Mouse (Mus musculus) CD4-positive helper T cell, adult 2 months (primary cell): ENCODE measurements around the gene 4933424G06Rik.
A peak's percentile ranks its signal among the peaks of the same experiment; 100 is the strongest.
"Not testable (repeated sequence)": the region's sequence is repeated elsewhere in the genome, so short reads cannot be mapped to it uniquely, and the experiment has no call there.

Experiments used
- DNase-seq: peaks from one replicate; pipeline ENCODE4 v3.0.0-alpha.2; 2012; ENCODE audit warnings: low read depth, missing footprints, low spot score

4933424G06Rik gene

DNA sequence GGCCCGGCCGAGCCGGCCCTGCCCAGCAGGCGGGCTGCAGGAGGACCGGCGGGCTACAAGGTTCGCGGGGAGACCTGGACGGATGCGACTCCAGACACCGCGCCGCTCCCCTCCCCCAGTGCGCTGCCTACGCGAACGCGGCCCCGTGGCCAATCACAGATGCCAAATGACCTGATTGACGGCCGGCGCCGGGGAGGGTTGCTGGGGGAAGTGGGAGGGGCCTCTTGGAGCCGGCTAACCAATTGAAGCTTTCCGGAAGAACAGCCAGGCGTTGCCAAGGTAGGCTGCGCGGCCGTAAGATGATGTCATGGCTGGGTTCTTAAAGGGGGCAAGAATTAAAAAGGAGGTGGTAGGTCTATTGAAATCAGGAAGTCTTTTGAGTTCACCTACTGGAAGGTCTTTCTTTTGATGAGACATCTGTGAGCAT, at the start of gene 4933424G06Rik:
Gene 4933424G06Rik (plus strand): TSS at position 296 of the 427 bp plus-strand sequence.
- DNase-seq: peak; percentile 98

DNA sequence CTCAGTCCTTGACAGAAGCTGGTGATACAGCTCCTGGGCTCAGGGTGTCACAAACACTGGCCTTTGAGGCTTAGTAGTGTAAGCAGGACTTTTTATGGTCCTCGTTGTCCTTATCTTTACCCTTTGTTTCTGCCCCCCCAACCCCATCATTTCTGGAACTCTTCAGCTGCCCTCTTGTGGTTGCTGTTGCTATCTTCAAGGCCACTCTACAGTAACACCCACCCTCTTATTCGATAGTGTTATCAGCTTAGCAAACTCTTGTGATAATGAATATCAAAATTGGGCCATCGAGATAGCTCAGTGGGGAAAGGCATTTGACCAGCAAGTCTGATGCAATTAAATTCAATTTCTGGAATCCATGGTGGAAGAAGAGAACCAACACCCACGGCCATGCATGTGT, 45.5 kb upstream of the 4933424G06Rik start:
- no peak for DNase-seq

DNA sequence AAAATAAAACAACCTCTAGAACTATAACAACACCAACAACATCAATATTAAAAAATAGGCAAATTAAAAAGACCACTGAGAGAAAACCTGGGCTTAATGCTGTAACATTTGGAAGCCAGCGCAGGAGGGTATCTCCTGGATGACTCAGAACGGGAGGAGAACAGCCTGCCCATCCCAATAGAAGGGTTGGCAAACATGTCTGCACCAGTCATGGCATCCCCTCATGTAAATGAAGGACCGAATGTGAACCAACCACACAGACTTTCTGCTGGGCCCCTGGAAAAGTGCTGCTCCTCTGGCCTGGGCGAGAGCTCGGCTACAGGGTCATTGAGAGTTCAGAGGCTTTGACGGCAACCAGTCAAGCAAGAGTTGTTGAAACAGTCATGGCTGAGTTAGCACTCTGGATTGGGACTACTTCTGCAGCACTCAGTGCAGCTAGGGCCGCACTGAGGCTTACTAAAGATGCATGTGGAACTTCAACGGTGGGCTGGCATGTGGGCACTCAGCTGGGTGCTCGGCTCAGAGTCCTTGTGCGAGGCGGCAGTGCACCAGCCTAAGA, 44.7 kb upstream of the 4933424G06Rik start:
- no peak for DNase-seq

DNA sequence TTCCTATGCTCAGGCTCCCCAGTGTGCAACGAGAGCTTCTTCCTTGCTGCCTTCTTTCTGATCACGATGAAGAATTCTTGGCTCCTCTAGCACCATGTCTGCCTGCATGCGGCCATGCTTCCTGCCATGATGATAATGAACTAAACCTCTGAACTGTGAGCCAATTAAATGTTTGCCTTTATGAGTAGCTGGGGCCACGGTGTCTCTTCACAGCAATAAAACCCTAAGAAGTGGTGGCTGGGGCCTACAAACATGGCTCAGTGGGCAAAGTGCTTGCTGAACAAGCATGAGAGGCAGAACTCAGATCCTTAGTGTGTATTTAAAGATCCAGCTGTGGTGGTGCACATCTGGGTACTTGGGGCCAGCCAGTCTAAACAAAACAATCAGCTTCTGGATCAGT, 44.0 kb upstream of the 4933424G06Rik start:
- DNase-seq: no peak

DNA sequence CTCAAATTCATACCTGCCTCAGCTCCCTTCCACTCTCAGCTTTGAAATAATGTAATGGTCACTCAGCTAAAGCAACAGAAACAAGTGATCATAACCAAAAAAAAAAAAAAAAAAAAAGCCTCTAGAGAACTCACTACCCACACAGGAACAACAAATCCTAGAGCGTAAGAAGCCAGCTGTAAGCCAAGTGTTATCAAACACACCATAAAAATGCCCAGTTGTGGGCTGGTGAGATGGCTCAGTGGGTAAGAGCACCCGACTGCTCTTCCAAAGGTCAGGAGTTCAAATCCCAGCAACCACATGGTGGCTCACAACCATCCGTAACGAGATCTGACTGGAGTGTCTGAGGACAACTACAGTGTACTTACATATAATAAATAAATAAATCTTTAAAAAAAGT, 41.9 kb upstream of the 4933424G06Rik start:
- not testable (repeated sequence) for DNase-seq

DNA sequence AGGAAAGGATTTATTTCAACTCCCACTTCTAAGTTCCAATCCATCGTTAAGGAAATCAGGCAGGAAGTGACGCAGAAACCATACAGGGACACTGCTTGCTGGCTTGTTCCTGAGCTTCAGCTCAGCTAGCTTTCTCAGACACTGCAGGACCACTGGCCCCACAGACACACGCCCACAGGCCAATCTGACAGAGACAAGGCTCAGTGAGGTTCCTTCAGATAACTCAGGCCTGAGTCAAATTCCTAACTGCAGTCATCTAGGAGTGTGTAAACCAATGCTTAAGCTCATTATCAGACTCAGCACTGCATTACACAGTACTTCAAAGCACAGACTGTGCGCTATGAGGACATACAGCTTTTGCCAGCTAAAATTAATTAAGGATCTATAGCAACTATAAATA, 39.7 kb upstream of the 4933424G06Rik start:
- no peak for DNase-seq

DNA sequence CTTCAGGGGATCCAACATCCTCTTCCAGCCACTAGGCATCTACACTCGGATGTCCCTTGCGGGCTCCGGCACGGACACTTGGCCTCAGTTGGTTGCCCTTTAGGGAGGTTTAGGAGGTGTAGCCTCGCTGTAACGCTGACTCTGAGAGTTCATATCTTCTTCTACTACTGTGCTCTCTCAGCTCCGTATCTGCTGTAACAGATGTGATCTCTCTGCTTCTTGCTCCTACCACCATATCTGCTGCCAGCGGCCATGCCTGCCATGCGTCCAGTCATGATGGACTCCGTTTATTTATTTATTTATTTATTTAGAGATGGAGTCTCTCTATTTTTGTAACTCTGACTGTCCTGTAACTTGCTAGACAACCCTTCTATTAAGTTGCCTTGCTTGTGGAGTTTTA, 38.7 kb upstream of the 4933424G06Rik start:
- DNase-seq: no peak

DNA sequence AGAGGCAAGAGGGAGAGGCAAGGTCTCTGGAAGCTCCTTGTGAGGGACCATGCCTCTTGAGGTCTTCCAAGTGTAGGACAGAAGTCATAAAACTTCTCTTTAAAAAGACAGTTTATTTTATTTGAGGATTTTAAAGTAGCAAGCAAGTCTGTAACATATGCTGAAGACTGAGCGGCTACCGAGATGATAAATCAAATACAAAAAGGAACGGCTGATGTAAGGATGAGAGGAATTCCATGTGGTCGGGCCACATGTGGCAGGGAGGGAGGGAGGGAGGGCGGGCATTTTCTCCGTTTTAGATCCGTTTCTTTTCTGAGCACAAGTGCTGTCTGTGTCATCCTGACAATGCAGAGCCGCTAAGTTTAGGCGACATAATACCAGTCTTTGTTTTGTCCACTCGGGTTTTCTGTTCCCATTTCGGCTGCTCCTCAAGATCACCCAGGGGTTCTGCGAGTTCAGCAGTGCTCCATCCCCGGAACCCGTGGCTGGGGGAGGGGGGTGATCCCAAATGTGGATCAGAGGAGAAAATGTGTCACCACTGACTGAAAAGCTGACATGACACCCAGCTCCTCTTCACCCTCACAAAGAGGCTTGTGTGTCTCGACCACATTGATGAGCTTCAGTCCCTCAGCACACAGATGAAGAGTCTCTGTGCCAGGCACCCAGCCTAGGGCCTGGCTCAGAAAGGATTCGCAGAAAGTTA, 37.1 kb upstream of the 4933424G06Rik start:
- DNase-seq: no peak

DNA sequence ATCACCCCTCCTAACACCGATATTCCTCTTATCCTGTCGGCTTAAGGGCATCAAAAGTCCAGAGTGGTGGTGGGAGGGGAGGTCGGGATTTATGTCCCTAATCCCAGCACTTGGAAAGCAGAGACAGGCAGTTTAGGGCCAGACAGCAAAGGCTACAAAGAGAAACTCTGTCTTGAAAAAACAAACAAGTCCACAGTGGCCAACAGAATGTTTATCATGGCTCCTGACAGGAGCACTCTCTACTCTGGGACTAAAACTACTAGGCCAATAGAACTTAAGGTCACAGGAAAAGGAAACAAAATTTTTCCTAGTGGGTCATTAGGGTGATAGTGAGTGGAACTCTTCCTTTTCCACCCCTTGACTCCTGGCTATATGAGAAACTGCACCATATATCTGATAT, 35.0 kb upstream of the 4933424G06Rik start:
- DNase-seq: no peak

DNA sequence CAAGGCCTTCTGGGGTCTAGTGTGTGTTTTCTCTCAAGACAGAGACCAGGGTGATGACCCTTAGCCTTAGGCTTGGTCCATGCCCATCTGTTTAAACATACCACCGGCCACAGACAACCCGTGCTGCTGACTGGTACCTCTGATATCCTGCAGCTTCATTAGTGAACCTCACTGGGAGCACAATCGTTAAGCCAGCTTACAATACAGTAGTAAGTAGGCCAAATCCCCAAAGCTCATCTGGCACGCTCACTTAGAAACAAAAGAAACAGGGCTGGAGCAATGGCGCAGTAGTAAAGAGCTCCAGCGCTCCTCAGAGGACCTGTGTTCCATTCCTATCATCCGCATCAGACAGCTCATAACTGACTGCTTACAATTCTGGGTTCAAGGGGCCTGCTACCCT, 29.1 kb upstream of the 4933424G06Rik start:
- no peak for DNase-seq

DNA sequence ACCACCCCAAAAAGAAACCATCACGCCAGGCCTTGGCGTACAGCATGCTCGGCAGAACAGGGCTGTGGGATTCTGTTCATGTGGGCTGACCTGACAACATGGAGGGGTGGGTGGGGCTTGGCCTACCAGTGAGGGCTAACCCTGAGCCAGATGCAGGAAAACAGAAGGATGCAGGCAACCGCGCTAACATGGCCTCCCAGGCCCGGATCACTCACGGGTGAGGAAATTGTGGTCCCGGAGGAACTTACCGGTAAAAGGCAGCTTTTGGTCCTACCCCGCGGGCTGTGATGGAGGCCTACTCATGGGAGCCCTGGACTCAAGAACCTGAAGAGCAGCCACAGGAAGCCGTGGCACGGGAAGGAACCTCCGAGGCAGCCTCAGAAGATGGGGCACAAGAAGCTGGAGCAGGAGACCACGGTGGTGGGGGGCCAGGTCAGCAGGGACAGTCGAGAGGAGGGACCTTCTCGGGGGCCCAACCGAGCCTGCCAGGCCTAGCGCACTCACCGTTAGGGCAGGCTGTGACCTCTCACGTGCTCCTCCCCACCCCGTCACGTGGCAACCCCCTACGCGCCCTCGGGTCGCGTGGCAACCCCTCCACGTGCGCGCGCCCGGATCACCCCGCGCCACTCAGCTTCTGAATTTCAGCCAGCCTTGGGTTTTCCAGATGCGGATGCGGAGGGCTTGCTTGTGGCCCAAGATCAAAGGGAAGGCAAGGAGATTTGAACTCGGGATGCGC, 27.2 kb upstream of the 4933424G06Rik start, which contains the start of gene Fam178b:
Gene Fam178b (minus strand): TSS at position 564 of the 736 bp plus-strand sequence.
- no peak for DNase-seq

DNA sequence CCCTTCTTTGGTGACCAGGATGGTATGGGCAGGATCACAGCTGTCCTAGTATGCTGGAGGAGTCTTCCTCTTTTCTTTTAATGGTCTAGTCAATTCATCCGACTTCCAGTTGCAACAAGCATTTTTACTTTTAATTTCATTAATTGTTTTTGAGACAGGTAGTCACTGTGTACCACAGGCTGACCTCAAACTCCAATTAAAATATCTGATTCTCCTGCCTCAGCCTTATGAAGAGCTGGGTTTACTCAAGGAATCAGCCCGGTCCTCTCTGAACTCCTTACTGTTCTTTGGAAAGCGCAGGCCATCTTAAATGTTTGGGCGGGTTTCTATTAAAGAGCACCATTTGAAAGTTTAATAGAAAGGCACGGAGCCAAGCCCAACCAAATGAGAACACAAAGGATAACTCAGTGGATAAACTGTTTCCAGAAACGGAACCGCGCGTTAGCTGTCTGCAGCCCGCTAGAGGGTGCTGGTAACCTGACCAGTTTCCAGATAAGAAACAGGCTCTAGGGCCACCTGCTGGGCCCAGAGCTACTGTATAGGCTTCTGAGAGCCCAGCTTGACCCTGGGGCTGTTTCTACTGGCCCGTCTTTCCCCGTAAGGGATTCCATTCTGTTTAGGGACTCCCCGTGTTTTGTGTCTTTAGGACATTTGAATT, 26.0 kb upstream of the 4933424G06Rik start:
- DNase-seq: peak; percentile 73

DNA sequence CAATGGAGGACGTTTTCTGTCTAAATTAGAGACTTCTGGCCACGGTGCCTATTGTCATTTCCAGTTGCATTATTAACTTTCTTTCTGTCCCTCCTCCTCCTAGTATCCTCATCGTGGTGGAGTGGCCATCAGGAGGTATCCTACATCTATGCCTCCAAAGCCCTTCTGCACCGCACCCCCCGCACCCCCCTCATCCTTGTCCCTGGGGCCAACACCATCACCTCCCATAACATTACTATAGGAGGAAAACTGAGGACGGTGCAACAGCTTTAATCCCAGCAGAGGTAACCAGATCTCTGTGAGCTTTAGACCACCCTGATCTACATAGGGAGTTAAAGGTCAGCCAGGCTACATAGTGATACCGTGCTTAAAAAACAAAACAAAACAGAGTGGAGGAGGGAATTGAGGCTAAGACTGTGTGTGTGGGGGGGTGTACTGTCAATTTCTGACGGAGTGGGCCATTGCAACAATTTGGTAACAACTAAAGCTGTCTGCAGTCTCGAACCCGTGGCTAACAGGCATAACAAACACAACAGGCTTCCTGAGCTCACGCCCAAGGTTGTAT, 19.2 kb upstream of the 4933424G06Rik start:
- DNase-seq: no peak

DNA sequence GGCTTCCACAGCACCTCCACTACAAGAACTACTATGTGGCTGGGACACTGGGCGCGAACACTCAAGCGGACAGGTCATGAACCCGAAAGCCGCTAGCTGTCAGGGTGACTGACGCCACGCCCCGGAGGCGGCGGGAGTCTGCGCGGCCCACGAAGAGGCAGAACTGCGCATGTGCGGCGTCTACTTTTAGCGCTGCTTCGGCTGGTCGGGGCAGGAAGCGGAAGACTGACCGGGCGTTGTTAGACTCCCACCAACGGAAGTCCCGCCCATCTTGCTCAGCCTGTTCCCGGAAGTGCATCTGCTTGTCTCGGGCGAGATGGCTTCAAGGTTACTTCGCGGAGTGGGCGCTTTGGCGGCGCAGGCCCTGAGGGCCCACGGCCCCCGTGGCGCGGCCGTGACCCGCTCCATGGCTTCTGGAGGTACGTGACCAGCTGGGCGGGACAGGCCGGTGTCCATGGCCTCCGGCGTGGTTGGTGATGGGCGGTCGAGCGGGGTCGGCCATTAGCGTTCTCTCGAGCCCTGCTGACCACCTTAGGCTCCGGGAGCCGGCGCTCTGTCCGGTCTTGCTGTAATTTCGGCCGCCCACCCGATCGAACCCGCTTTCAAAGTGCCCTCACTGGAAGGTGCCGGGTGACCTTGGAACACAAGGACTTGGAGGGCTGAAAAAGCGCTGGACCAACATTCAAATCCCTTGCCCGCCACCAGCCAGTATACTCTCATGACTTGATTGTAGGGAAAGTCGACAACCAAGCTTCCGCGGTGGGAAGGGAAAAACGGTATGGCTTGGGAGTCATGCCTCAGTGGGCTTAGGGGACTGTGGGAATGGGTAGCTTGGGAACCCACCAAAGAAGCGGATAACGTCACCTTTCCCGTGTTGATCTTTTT, 18.4 kb upstream of the 4933424G06Rik start, which contains the start of gene Cox5b:
Gene Cox5b (plus strand): TSS at position 179 of the 885 bp plus-strand sequence.
- peak; percentile 98 for DNase-seq

DNA sequence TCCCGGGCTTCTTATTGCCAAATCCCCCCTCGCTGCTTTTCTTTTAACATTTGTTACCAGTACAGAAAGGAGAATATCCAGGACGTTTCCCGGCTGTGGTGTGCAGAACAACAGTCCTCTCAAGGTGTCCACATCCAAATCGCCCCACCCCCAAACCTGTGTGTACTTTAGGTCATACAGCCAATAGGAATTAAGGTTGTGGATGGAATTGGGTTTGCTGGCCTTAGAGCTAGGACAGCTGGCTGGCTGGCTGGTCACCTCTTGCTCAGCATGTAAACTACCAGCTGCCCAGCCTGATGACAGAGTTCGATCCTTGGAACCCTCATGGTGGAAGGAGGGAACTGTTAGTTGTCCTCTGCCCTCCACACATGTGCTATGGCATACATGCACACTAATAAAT, 15.1 kb upstream of the 4933424G06Rik start:
- no peak for DNase-seq

DNA sequence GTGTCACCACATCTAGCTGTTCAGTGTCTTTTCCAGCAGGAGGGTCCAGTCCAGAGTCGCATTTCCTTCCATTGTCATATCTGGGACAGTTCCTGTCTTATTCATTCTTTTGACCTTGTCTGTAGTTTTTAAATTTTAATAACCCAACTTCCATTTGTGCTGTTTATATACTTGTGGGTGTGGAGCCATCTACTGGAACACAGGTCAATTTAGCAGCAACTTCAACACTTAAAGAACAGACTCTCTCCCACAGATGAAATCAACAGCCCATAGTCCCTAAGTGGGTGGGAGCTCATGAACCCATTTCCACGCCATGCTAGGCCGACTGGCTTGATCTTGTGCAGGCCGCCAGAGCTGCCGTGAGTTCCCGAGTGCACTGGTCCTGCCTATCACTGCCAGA, 13.5 kb upstream of the 4933424G06Rik start:
- DNase-seq: no peak

DNA sequence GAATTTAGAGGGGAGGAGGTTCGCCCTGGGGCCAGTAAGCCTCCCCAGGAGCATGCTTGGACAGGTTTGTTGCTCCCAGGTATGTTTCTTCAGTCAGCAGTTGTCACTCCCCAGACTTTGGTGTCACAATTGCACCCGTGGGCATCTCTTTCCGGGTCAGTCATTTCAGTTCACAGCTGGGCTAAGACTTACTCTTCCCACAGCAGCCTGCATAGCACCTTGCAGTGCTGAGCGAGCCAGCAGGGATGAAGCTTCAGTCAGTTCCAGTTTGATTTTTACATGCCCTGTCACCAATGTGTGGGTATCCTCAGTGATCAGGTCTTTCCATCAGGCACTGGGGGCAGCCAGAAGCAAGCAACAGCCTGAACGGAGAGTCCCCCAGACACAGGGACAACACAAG, 12.9 kb upstream of the 4933424G06Rik start:
- DNase-seq: no peak

DNA sequence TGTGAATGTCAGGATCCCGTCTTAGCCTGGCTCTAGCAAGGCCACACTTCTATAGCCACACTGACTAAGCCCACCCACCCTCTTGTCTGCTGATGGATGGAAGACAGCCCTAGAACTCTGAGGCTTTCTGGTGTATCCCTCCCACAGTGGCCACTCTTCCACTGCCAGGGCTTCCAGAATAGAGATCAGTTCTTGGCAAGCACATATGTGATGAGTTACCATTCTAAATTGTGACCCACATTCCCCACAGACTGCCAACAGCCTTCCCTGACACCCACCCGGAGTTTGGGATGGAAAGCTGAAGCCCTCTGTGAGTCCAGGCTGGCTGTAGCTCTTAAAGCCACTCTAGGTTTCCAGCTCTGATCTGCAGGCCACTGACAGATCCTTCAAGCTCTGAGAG, 2.8 kb upstream of the 4933424G06Rik start:
- DNase-seq: no peak

DNA sequence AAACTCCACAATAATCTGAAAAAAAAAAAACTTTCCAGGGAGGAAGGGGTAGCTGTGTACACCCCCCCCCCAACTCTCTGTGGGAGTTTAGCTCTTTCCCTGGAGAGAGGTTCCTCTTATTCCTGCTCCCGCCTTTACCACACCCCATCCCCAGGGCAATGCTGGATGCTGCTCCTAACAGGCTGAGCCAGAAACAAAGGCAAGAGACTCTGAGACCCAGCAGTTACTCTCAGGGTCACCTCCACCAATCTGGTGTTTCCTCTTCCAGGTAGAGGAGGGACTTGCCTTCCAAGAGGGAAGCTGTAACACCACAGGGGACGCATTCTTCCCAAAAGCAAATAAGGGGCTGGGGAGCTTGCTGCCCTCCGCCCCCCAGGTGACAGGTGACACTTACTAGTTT, 2.2 kb upstream of the 4933424G06Rik start:
- no peak for DNase-seq

DNA sequence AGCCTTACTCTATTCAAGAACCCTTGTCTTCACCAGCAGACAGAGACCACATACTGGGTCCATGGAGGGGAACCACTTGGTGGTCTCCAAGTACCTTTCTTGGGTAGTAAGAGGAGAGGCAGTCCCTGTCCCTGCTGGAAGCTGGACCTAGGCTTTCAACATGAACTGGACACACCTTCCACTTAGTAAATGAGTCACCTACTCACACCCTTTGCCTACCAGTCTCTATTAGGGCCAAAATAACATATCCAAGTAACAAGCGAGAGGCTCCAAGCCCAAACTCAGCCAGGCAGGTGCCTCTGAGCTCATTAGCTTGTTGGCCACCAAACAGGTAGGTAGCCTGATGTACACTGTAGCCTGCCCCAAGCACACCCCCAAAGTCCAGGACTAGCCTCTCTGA, 1.3 kb upstream of the 4933424G06Rik start:
- DNase-seq: no peak
